Mouse (Mus musculus) limb, embryonic 12.5 days (tissue): Measurements from ENCODE around the gene Ell. TPM values are rescaled to one million over a fixed set of nuclear protein-coding genes. Genes with fewer than 3 reads are reported as not detected.

Experiments
- ATAC-seq: fragments of 200-750 bp; cut with Nextera tagmentation; 2 replicates; pipeline ENCODE4 v1.8.0; 2017; ENCODE audit warnings: low read depth, moderate TSS enrichment; ENCODE audit not compliant: insufficient number of reproducible peaks, insufficient read depth, low FRiP score, low TSS enrichment
- H3K27ac ChIP-seq: fragments of 300-500 bp; sonication (generic); 2 replicates; pipeline ENCODE4 v1.5.1; 2016; ENCODE audit warnings: mild to moderate bottlenecking, moderate library complexity
- H3K27me3 ChIP-seq: fragments of 300-500 bp; sonication (generic); 2 replicates; pipeline ENCODE4 v1.6.1; 2016; ENCODE audit warnings: mild to moderate bottlenecking, moderate library complexity
- H3K36me3 ChIP-seq: fragments of 300-500 bp; sonication (generic); 2 replicates; pipeline ENCODE4 v1.6.1; 2016; ENCODE audit warnings: mild to moderate bottlenecking, moderate library complexity
- H3K4me1 ChIP-seq: fragments of 300-500 bp; sonication (generic); replicated peaks from 2 replicates; pipeline ENCODE4 v1.6.1; 2016
- H3K4me2 ChIP-seq: fragments of 300-500 bp; sonication (generic); 2 replicates; pipeline ENCODE4 v1.6.1; 2016; ENCODE audit warnings: mild to moderate bottlenecking, moderate library complexity
- H3K4me3 ChIP-seq: fragments of 300-500 bp; sonication (generic); replicated peaks from 2 replicates; pipeline ENCODE4 v1.5.1; 2016; ENCODE audit warnings: mild to moderate bottlenecking
- H3K9ac ChIP-seq: fragments of 300-500 bp; sonication (generic); replicated peaks from 2 replicates; pipeline ENCODE4 v1.6.1; 2016; ENCODE audit warnings: mild to moderate bottlenecking, moderate library complexity
- H3K9me3 ChIP-seq: fragments of 300-500 bp; sonication (generic); 2 replicates; pipeline ENCODE4 v1.6.1; 2016; ENCODE audit warnings: mild to moderate bottlenecking, moderate library complexity
- whole genome bisulfite sequencing: fragments of 180-500 bp; shearing (Covaris S2); methylation state at CpG from one replicate; pipeline ENCODE4 v1.1.7; 2016; 5-methylcytosine and 5-hydroxymethylcytosine counted together
- polyA plus RNA-seq: library from polyadenylated mRNA; unstranded; fragments of >200 nt; fragmentation: Nextera tagmentation; extraction: Ambion mirVana; gene quantifications from 2 replicates; pipeline ENCODE4 v1.2.1, GENCODE M21; 2016

Gene Ell
- polyA plus RNA-seq, 1 experiment from 2014 or later: 18.7 TPM

GRCm38 (mm10) chr8:70609368-70609848 lies 70.2 kb downstream of the Ell start:
- WGBS: 2% methylated on average over 39 of the region's 39 CpGs
- no peaks in the 10 kb centered on the region for H3K36me3 ChIP-seq
- ATAC-seq: peak; percentile 63
- peak overlapping the region; percentile 77 for H3K9ac ChIP-seq
- peaks cover 52% of the 10 kb centered on the region for H3K4me1 ChIP-seq
- no peaks in the 10 kb centered on the region for H3K27me3 ChIP-seq
- H3K4me2 ChIP-seq: peak overlapping the region; percentile 95
- H3K27ac ChIP-seq: peak overlapping the region; percentile 99
- H3K4me3 ChIP-seq: peak overlapping the region; percentile 81
- no peaks in the 10 kb centered on the region for H3K9me3 ChIP-seq

- peak overlapping the region; percentile 81 for H3K4me3 ChIP-seq
- H3K4me2 ChIP-seq: peak overlapping the region; percentile 95
- ATAC-seq: peak; percentile 32
- H3K27me3 ChIP-seq: no peaks in the 10 kb centered on the region
- peaks cover 52% of the 10 kb centered on the region for H3K4me1 ChIP-seq
- no peaks in the 10 kb centered on the region for H3K36me3 ChIP-seq
- peak overlapping the region; percentile 99 for H3K27ac ChIP-seq
- H3K9ac ChIP-seq: peak overlapping the region; percentile 77
- under 1% methylated on average over 43 of the region's 45 CpGs for WGBS
- H3K9me3 ChIP-seq: no peaks in the 10 kb centered on the region
These were observed 70.9 kb downstream of the Ell start for GRCm38 (mm10) chr8:70609849-70610795.

GRCm38 (mm10) chr8:70610796-70611771 lies 71.8 kb downstream of the Ell start:
- H3K9ac ChIP-seq: peak overlapping the region; percentile 61
- H3K4me3 ChIP-seq: peak overlapping the region; percentile 81
- peaks cover 46% of the 10 kb centered on the region for H3K4me1 ChIP-seq
- H3K4me2 ChIP-seq: peak overlapping the region; percentile 95
- no peaks in the 10 kb centered on the region for H3K27me3 ChIP-seq
- under 1% methylated on average over 54 of the region's 54 CpGs for WGBS
- peak overlapping the region; percentile 99 for H3K27ac ChIP-seq
- ATAC-seq: no peak
- H3K9me3 ChIP-seq: no peaks in the 10 kb centered on the region
- H3K36me3 ChIP-seq: no peaks in the 10 kb centered on the region

GRCm38 (mm10) chr8:70611849-70612248 lies 72.6 kb downstream of the Ell start:
- peak overlapping the region; percentile 73 for H3K27ac ChIP-seq
- H3K4me2 ChIP-seq: peak overlapping the region; percentile 95
- no peaks in the 10 kb centered on the region for H3K9me3 ChIP-seq
- under 1% methylated on average over 6 of the region's 6 CpGs for WGBS
- no peak for ATAC-seq
- H3K9ac ChIP-seq: peak overlapping the region; percentile 61
- no peaks in the 10 kb centered on the region for H3K36me3 ChIP-seq
- H3K27me3 ChIP-seq: no peaks in the 10 kb centered on the region
- H3K4me3 ChIP-seq: peak overlapping the region; percentile 81
- peaks cover 38% of the 10 kb centered on the region for H3K4me1 ChIP-seq

GRCm38 (mm10) chr8:70613763-70614162 lies 74.5 kb downstream of the Ell start:
- no peak overlapping the region for H3K4me2 ChIP-seq
- no peak for ATAC-seq
- no peak overlapping the region for H3K27ac ChIP-seq
- H3K4me1 ChIP-seq: peaks cover 34% of the 10 kb centered on the region
- no peak overlapping the region for H3K4me3 ChIP-seq
- no peak overlapping the region for H3K9ac ChIP-seq
- H3K9me3 ChIP-seq: no peaks in the 10 kb centered on the region
- H3K27me3 ChIP-seq: no peaks in the 10 kb centered on the region
- WGBS: 9% methylated on average over 1 of the region's 1 CpGs
- H3K36me3 ChIP-seq: no peaks in the 10 kb centered on the region

GRCm38 (mm10) chr8:70614469-70614868 lies 75.2 kb downstream of the Ell start:
- H3K4me3 ChIP-seq: no peak overlapping the region
- no peak overlapping the region for H3K9ac ChIP-seq
- no peaks in the 10 kb centered on the region for H3K9me3 ChIP-seq
- no peaks in the 10 kb centered on the region for H3K27me3 ChIP-seq
- ATAC-seq: no peak
- no peaks in the 10 kb centered on the region for H3K36me3 ChIP-seq
- H3K4me2 ChIP-seq: no peak overlapping the region
- H3K4me1 ChIP-seq: peaks cover 29% of the 10 kb centered on the region
- WGBS: 70% methylated on average over 5 of the region's 5 CpGs
- H3K27ac ChIP-seq: no peak overlapping the region

GRCm38 (mm10) chr8:70615281-70615680 lies 76.0 kb downstream of the Ell start:
- Histone ChIP-seq H3K9me3 (no peaks in the 10 kb centered on the region), H3K4me1 (peaks cover 23% of the 10 kb centered on the region), H3K9ac (no peak overlapping the region), H3K27me3 (peaks cover 2% of the 10 kb centered on the region; the same call in 1 of the 2 replicates), H3K36me3 (no peaks in the 10 kb centered on the region), H3K4me3 (no peak overlapping the region), H3K4me2 (no peak overlapping the region), H3K27ac (no peak overlapping the region)
- ATAC-seq: no peak
- 86% methylated on average over 8 of the region's 8 CpGs for WGBS

GRCm38 (mm10) chr8:70615894-70616293 lies 76.6 kb downstream of the Ell start, which contains the start of gene Lrrc25:
Lrrc25 (plus strand) TSS chr8:70616155.
- peaks cover 8% of the 10 kb centered on the region for H3K27me3 ChIP-seq
- peaks cover 19% of the 10 kb centered on the region for H3K4me1 ChIP-seq
- no peak within 1 kb of the TSS for H3K4me2 ChIP-seq
- H3K9ac ChIP-seq: no peak within 1 kb of the TSS
- no peak within 1 kb of the TSS for H3K4me3 ChIP-seq
- no peak for ATAC-seq
- 86% methylated on average over 3 of the region's 3 CpGs for WGBS
- no peaks in the 10 kb centered on the region for H3K9me3 ChIP-seq
- no peaks in the 10 kb centered on the region for H3K36me3 ChIP-seq
- H3K27ac ChIP-seq: no peak within 1 kb of the TSS

GRCm38 (mm10) chr8:70616645-70617044 lies 77.4 kb downstream of the Ell start:
- 56% methylated on average over 11 of the region's 11 CpGs for WGBS

GRCm38 (mm10) chr8:70617985-70618384 lies 78.7 kb downstream of the Ell start:
- ATAC-seq: no peak
- peaks cover 29% of the 10 kb centered on the region for H3K27me3 ChIP-seq
- 0 out of 2 replicates have a peak overlapping the region, but pooled peaks have one; percentile 45 for H3K27ac ChIP-seq
- H3K4me2 ChIP-seq: no peak overlapping the region
- H3K4me3 ChIP-seq: no peak overlapping the region
- 78% methylated on average over 11 of the region's 11 CpGs for WGBS
- H3K9me3 ChIP-seq: no peaks in the 10 kb centered on the region
- H3K9ac ChIP-seq: no peak overlapping the region
- peaks cover 13% of the 10 kb centered on the region for H3K4me1 ChIP-seq
- H3K36me3 ChIP-seq: no peaks in the 10 kb centered on the region

More at GRCm38 (mm10) chr8:70616645-70617044, 77.4 kb downstream of the Ell start:
- no peak overlapping the region for H3K4me2 ChIP-seq
- no peak overlapping the region for H3K27ac ChIP-seq
- no peak overlapping the region for H3K9ac ChIP-seq
- H3K4me3 ChIP-seq: no peak overlapping the region
- no peak for ATAC-seq
- H3K27me3 ChIP-seq: peaks cover 15% of the 10 kb centered on the region
- no peaks in the 10 kb centered on the region for H3K36me3 ChIP-seq
- peaks cover 15% of the 10 kb centered on the region for H3K4me1 ChIP-seq
- H3K9me3 ChIP-seq: no peaks in the 10 kb centered on the region
